Mouse (Mus musculus) ES-E14 (cell line): ENCODE data around the gene Tbc1d30. TPM values are rescaled to one million over a fixed set of nuclear protein-coding genes. Genes with fewer than 3 reads are reported as not detected.

Experiments
- DNase-seq: peaks from one replicate; pipeline ENCODE4 v3.0.0-alpha.2; 2013; ENCODE audit warnings: low read depth, low spot score
- H3K27ac ChIP-seq: 2 replicates; pipeline ENCODE4 v1.5.1; 2012; ENCODE audit warnings: low read depth, mild to moderate bottlenecking, low read length, moderate library complexity, mixed read lengths; ENCODE audit not compliant: poor library complexity, insufficient read depth, severe bottlenecking
- H3K36me3 ChIP-seq: 2 replicates; pipeline ENCODE4 v1.6.1; 2012; ENCODE audit warnings: mild to moderate bottlenecking, low read length, moderate library complexity, mixed read lengths; ENCODE audit not compliant: control insufficient read depth, poor library complexity, insufficient read depth, severe bottlenecking
- H3K4me1 ChIP-seq, 2 experiments: fragments of 150-350 bp in 1 of 2; sonication (generic) in 1 of 2; 2 replicates each; pipeline ENCODE4 v1.6.1; 2012; ENCODE audit warnings: low read length in 2 of 2, mild to moderate bottlenecking in 1 of 2, mixed read lengths in 1 of 2; ENCODE audit not compliant: control insufficient read depth in 2 of 2, insufficient read depth in 2 of 2, poor library complexity in 1 of 2
- H3K4me3 ChIP-seq, 2 experiments: fragments of 150-350 bp in 1 of 2; sonication (generic) in 1 of 2; 2 replicates each; pipeline ENCODE4 v1.5.1; 2012; ENCODE audit warnings: low read length in 2 of 2, low read depth in 1 of 2, mild to moderate bottlenecking in 1 of 2, mixed read lengths in 1 of 2; ENCODE audit not compliant: insufficient read depth in 1 of 2, poor library complexity in 1 of 2, severe bottlenecking in 1 of 2
- H3K9ac ChIP-seq: 2 replicates; pipeline ENCODE4 v1.6.1; 2012; ENCODE audit warnings: low read depth, mild to moderate bottlenecking, low read length, mixed read lengths; ENCODE audit not compliant: poor library complexity, insufficient read depth, severe bottlenecking
- H3K9me3 ChIP-seq: fragments of 150-350 bp; sonication (generic); 2 replicates; pipeline ENCODE4 v1.6.1; 2012; ENCODE audit warnings: low read depth, mild to moderate bottlenecking, low read length; ENCODE audit not compliant: control insufficient read depth, insufficient read depth
- CHD2 ChIP-seq: IDR thresholded peaks from 2 replicates; pipeline ENCODE4 v1.6.1; 2014; ENCODE audit warnings: mild to moderate bottlenecking, low read depth, low read length, inconsistent platforms
- HCFC1 ChIP-seq: IDR thresholded peaks from 2 replicates; pipeline ENCODE4 v1.6.1; 2012; ENCODE audit warnings: low read length, inconsistent platforms, borderline replicate concordance; ENCODE audit not compliant: insufficient read depth
- MAFK ChIP-seq: IDR thresholded peaks from 2 replicates; pipeline ENCODE4 v1.6.1; 2014; ENCODE audit warnings: mild to moderate bottlenecking, low read depth, low read length, inconsistent platforms; ENCODE audit not compliant: insufficient read depth
- ZC3H11A ChIP-seq: IDR thresholded peaks from 2 replicates; pipeline ENCODE4 v1.6.1; 2012; ENCODE audit warnings: low read depth, mild to moderate bottlenecking, inconsistent platforms, low read length, borderline replicate concordance
- ZNF384 ChIP-seq: IDR thresholded peaks from 2 replicates; pipeline ENCODE4 v1.6.1; 2012; ENCODE audit warnings: low read depth, low read length, inconsistent platforms
- in situ Hi-C, 2 experiments: fragments of 600-800 bp; cut with MboI; formaldehyde crosslinking; loops; one replicate each; pipeline ENCODE4 v1.15.1; 2025; ENCODE audit warnings: low sequenced_read_pairs in 2 of 2, inconsistent platforms in 1 of 2; ENCODE audit not compliant: unreplicated experiment in 2 of 2
- total RNA-seq: library from RNA; depleted of rRNA; stranded (reverse); fragments of 300-350 nt; gene quantifications from 2 replicates; pipeline ENCODE4 v1.2.3, GENCODE M21; 2012

Tbc1d30 gene
- total RNA-seq, 1 experiment = 0.45 TPM

DNA sequence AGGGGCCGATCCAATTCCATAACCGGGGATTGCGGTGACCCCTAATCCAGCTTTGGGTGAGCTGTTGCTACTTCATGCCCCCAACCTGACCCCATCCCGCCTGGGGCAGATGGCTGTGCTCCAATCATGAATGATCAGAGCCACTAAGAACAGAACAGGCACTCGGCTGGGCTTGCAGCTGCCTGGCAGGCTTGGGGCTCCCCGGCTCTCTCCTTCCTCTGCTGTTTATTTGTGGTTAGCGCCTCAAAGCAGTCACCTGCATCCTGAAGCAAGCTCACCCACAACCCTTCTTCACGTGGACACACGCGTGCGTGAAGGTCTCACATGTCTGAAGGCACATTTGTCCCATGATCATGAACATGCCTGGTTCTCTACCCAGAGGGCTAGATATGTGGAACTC is 68.6 kb downstream of the Tbc1d30 start:
- Histone ChIP-seq H3K9ac (no peak overlapping the region), H3K4me1 (no peaks in the 10 kb centered on the region), H3K36me3 (no peaks in the 10 kb centered on the region), H3K9me3 (no peaks in the 10 kb centered on the region), H3K27ac (no peak overlapping the region), H3K4me3 (no peak overlapping the region)
- in situ Hi-C loops = no loop called here
- TF ChIP-seq MAFK = no peak
- TF ChIP-seq CHD2 = no peak
- TF ChIP-seq ZC3H11A = no peak
- DNase-seq = no peak

DNA sequence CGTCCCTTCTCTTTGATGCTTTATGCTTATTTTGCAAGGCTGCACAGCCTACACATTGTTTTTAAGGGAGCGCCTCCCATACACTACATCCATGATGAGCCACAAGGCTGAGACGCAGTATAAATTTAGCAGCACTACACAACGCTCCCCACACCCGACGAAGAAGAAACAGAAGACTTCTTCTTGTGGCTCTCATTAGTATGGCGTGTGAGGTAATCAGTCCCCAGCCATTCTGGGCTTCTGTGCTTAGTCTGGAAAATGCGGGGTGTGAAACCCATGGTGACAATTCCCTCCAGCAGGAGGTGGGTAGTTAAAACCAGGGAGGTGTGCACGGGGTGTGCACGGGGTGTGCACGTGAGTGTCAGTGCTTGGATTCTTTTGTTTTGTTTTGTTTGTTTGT is 70.1 kb downstream of the Tbc1d30 start:
- no peak overlapping the region for H3K4me3 ChIP-seq
- TF ChIP-seq ZNF384 (no peak), HCFC1 (no peak), ZC3H11A (no peak), MAFK (no peak), CHD2 (no peak)
- no peak for DNase-seq
- H3K9me3 ChIP-seq = no peaks in the 10 kb centered on the region
- no peaks in the 10 kb centered on the region for H3K36me3 ChIP-seq
- H3K4me1 ChIP-seq = peaks cover 0 to 3% of the 10 kb centered on the region in 2 experiments; a peak in 1 of 4 replicates
- H3K9ac ChIP-seq = no peak overlapping the region
- no peak overlapping the region for H3K27ac ChIP-seq
- in situ Hi-C loops = no loop called here

DNA sequence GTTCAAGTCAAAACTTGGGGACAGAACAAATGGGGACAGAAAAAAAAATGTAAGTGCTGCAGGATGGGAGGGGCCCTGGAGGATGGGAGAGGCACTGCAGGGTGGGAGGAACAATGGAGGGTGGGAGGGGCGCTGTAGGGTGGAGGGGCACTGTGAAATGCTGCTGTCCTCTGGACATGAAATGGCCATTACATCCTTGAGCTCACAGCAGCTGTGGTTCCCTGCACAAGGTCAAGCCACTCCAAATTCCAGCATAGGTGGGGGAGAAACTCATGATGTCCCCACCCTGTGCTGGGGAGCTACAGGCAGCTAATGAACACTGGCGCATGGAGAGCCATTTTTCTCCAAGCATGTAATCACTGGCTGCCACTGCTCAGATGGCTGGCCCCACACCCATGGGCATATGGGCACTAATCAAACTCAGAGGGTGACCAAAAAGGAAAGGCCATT is 74.0 kb downstream of the Tbc1d30 start:
- Histone ChIP-seq H3K27ac (no peak overlapping the region), H3K36me3 (no peaks in the 10 kb centered on the region), H3K4me1 (peaks cover 0 to 3% of the 10 kb centered on the region in 2 experiments; a peak in 1 of 4 replicates), H3K4me3 (no peak overlapping the region), H3K9me3 (no peaks in the 10 kb centered on the region), H3K9ac (no peak overlapping the region)
- DNase-seq = no peak
- in situ Hi-C loops = no loop called here
- TF ChIP-seq ZNF384 (peak; percentile 63; the same call in 1 of the 2 replicates), HCFC1 (no peak)

DNA sequence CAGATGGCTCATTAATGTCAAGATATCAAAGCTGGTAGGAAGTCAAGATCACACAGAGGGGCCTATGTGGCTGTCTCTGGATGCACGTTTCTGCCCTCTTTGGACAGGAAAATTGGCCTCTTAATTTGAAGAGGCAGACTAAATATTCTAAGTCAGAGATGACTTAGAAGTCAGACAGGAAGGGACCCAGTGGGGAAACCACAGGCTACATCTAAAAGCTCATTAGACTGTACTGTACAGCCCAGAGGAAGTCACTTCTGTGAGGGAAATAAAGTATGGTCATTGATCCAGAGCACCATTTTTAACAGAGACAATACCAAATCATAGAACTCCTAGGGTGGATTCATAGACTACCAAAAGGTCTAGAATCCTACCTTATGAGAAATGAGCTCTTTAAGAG is 76.1 kb downstream of the Tbc1d30 start:
- in situ Hi-C loops = no loop called here
- no peak overlapping the region for H3K4me3 ChIP-seq
- H3K36me3 ChIP-seq = no peaks in the 10 kb centered on the region
- H3K9ac ChIP-seq = no peak overlapping the region
- peaks cover 0 to 3% of the 10 kb centered on the region in 2 experiments; a peak in 1 of 4 replicates for H3K4me1 ChIP-seq
- no peaks in the 10 kb centered on the region for H3K9me3 ChIP-seq
- no peak for DNase-seq
- no peak for TF ChIP-seq MAFK
- no peak for TF ChIP-seq CHD2
- TF ChIP-seq ZC3H11A = no peak
- no peak for TF ChIP-seq HCFC1
- no peak for TF ChIP-seq ZNF384
- H3K27ac ChIP-seq = no peak overlapping the region

DNA sequence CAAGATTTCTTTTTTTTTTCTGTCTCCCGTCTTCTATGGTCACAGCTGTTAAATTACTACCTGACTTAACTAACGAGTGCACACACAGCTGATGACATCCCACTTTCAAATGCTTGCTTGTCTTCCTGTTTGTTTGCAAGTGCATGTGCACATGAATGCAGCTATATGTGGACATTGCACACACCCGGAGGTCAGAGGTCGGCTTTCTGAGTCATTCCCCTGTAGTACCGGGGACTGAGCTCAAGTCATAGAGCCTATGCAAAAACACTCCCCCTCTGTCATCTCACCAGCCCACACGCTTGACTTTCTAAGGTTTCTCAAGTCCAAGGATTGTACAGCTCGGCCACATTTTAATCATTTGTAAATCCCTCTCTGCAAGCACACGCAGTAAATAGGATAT is 80.1 kb downstream of the Tbc1d30 start:
- in situ Hi-C loops = no loop called here
- TF ChIP-seq HCFC1 = no peak
- TF ChIP-seq MAFK = no peak
- TF ChIP-seq CHD2 = no peak
- TF ChIP-seq ZNF384 = no peak
- no peak for TF ChIP-seq ZC3H11A
- no peaks in the 10 kb centered on the region for H3K4me1 ChIP-seq
- H3K36me3 ChIP-seq = no peaks in the 10 kb centered on the region
- no peak for DNase-seq
- no peak overlapping the region for H3K4me3 ChIP-seq
- H3K9me3 ChIP-seq = no peaks in the 10 kb centered on the region
- H3K27ac ChIP-seq = no peak overlapping the region
- H3K9ac ChIP-seq = no peak overlapping the region
